Mouse (Mus musculus): ENCODE measurements around the gene Vamp8. TPM values are rescaled to one million over a fixed set of nuclear protein-coding genes. Genes with fewer than 3 reads are reported as not detected.
A peak's percentile ranks its signal among the peaks of the same experiment; 100 is the strongest.

Vamp8 gene
- polyA plus RNA-seq, 1 experiment from 2014 or later, result 35.7 TPM

DNA sequence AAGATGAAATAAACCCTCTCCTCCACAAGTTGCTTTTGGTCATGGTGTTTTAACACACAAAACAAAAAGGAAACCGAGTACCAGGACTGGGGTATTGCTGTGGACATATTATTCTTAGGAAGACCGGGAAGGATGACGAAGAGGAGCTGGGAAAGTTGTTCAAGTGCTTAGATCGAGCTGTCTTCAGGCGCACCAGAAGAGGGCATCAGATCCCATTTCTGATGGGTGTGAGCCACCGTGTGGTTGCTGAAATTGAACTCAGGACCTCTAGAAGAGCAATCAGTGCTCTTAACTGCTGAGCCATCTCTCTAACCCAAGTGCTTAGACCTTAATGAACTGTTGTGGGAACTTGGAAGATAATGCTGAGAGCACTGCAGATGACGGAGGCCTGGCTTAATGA is 26.5 kb downstream of the Vamp8 start:
- no peak for DNase-seq (ENCODE audit: low spot score)
- no peak overlapping the region for H3K4me3 ChIP-seq
- H3K27ac ChIP-seq (replicated peaks), result no peak overlapping the region
- no peaks in the 10 kb centered on the region for H3K27me3 ChIP-seq (ENCODE audit: low read depth, poor library complexity, severe bottlenecking)
- H3K9me3 ChIP-seq (replicated peaks), result no peaks in the 10 kb centered on the region
- peaks cover 24% of the 10 kb centered on the region for H3K4me1 ChIP-seq
- H3K36me3 ChIP-seq, result peaks cover 19% of the 10 kb centered on the region
- WGBS, result 48% methylated on average over 7 of the region's 7 CpGs

- H3K27me3 ChIP-seq (ENCODE audit: low read depth, poor library complexity, severe bottlenecking), result no peaks in the 10 kb centered on the region
- H3K27ac ChIP-seq (replicated peaks), result peak overlapping the region; percentile 85
- H3K9me3 ChIP-seq (replicated peaks), result no peaks in the 10 kb centered on the region
- peaks cover 35% of the 10 kb centered on the region for H3K36me3 ChIP-seq
- under 1% methylated on average over 42 of the region's 42 CpGs for WGBS
- peak; percentile 94 for DNase-seq (ENCODE audit: low spot score)
- peak overlapping the region; percentile 79 for H3K4me3 ChIP-seq
- H3K4me1 ChIP-seq, result peaks cover 28% of the 10 kb centered on the region
Observed at GRCm38 (mm10) chr6:72362132-72363028, 28.1 kb downstream of the Vamp8 start.

DNA sequence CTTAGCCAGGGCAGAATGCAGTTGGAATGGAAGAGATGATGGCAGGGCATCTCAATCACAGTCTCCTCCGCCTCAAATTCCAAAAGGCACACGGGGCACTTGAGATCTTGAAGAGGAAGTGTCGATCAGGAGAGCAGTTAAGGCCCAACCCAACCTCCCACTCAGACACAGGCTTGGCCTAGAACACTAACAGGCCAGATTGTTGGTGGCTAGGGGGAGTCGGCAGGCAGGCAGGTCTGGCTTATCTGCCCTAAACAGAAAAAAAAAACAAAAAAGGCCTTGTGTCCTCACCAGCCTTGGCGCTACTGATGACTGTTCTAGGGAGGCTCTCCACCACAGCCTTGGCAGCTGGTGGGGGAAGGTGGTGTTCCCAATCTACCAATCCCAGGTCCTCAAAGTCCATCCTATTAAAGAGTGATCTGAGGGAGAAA is 29.4 kb downstream of the Vamp8 start:
- H3K36me3 ChIP-seq, result peaks cover 42% of the 10 kb centered on the region
- no peak overlapping the region for H3K27ac ChIP-seq (replicated peaks)
- H3K9me3 ChIP-seq (replicated peaks), result no peaks in the 10 kb centered on the region
- peaks cover 32% of the 10 kb centered on the region for H3K4me1 ChIP-seq
- H3K4me3 ChIP-seq, result peak overlapping the region; percentile 79
- H3K27me3 ChIP-seq (ENCODE audit: low read depth, poor library complexity, severe bottlenecking), result peaks cover 5% of the 10 kb centered on the region
- DNase-seq (ENCODE audit: low spot score), result no peak
- WGBS, result 81% methylated on average over 5 of the region's 5 CpGs

DNA sequence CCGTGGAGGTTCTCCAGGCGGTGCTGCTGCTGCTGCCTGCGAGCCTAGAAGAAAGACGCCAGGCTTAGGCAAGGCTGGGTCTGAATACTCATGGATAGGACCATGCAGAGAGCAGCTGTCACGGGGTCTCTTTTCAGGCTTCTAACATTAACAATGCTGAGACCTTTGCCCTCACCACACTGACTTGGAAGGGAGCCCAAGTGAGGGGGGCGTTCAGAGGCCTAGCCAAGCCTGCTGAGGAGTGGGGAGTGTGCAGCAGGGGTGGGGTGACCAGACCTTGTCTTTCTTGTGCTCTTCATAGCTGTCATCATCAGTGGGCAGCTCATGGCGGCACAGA is 29.9 kb downstream of the Vamp8 start:
- 85% methylated on average over 7 of the region's 7 CpGs for WGBS
- H3K4me3 ChIP-seq, result 0 out of 2 replicates have a peak overlapping the region, but pooled peaks have one; percentile 11

DNA sequence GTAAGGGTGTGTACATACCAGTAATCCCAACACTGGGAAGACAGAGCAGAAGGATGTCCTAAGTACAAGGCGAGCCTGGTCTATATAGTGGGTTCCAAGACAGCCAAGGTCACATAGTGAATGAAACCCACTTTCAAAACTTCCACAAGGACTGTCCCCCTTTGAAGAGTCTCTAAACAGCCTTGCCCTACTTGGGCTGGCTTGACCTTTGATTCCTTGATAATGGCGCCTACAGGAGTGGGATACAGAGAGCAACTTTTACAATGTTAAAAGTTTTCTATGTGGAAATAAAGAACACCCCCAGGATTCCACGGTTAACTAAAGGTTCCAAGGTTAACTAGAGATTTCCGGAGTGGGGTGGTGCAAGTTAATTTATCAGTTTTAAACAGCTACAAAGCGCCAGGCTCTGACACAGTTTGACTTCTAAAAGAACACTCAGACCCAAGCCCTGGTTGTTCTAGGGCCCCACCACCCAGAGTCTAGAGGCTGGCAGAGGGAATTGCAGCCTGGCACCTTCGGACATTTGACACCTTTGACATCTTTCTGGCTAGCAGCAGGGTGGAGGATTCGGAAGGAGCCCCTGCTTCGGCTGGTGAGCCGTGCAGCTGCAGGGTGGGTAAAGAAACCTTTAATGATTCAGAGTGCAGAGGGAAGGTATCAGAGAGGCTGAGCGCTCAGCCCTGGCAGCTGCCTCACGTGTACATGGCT is 30.5 kb downstream of the Vamp8 start:
- Histone ChIP-seq H3K36me3 (peaks cover 42% of the 10 kb centered on the region), H3K4me1 (peaks cover 43% of the 10 kb centered on the region), H3K9me3 (replicated peaks) (no peaks in the 10 kb centered on the region), H3K4me3 (0 out of 2 replicates have a peak overlapping the region, but pooled peaks have one; percentile 11), H3K27me3 (ENCODE audit: low read depth, poor library complexity, severe bottlenecking) (peaks cover 8% of the 10 kb centered on the region), H3K27ac (replicated peaks) (no peak overlapping the region)
- DNase-seq (ENCODE audit: low spot score), result no peak
- 87% methylated on average over 11 of the region's 11 CpGs for WGBS

More for the DNA sequence above, 29.9 kb downstream of the Vamp8 start:
- peaks cover 38% of the 10 kb centered on the region for H3K4me1 ChIP-seq
- H3K27me3 ChIP-seq (ENCODE audit: low read depth, poor library complexity, severe bottlenecking), result peaks cover 8% of the 10 kb centered on the region
- DNase-seq (ENCODE audit: low spot score), result no peak
- no peak overlapping the region for H3K27ac ChIP-seq (replicated peaks)
- H3K36me3 ChIP-seq, result peaks cover 42% of the 10 kb centered on the region
- H3K9me3 ChIP-seq (replicated peaks), result no peaks in the 10 kb centered on the region

GRCm38 (mm10) chr6:72359343-72359742 is 31.2 kb downstream of the Vamp8 start:
- Histone ChIP-seq H3K27me3 (ENCODE audit: low read depth, poor library complexity, severe bottlenecking) (peaks cover 10% of the 10 kb centered on the region), H3K9me3 (replicated peaks) (no peaks in the 10 kb centered on the region), H3K36me3 (peaks cover 42% of the 10 kb centered on the region), H3K4me1 (peaks cover 50% of the 10 kb centered on the region), H3K27ac (replicated peaks) (no peak overlapping the region), H3K4me3 (no peak overlapping the region)
- WGBS, result 70% methylated on average over 2 of the region's 2 CpGs
- no peak for DNase-seq (ENCODE audit: low spot score)

DNA sequence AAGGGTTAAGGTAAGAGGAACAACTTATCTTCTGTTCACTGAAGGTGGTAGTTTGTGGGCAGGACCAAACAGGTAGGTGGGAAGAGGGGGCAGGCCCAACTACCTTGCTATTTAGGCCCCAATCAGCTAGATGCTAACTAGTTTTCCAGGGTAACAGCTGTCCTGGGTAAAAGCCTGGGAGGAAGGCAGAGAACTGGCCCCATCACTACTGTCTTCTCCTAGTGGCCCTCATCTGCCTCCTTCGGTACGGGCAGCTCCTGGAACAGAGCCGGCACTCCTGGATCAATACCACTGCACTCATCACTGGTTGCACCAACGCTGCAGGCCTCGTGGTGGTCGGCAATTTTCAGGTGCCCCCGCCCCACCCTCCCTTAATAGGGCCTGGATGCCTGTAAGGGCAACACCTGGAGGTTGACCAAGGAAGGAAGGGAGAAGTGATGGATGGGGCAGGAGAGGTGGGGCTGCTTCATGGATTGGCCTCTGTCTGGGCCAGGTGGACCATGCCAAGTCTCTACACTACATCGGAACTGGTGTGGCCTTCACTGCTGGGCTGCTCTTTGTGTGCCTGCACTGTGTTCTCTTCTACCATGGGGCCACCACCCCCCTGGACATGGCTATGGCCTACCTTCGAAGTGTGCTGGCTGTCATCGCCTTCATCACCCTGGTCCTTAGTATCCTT is 32.3 kb downstream of the Vamp8 start:
- DNase-seq (ENCODE audit: low spot score), result no peak
- H3K4me3 ChIP-seq, result no peak overlapping the region
- peaks cover 42% of the 10 kb centered on the region for H3K36me3 ChIP-seq
- 86% methylated on average over 10 of the region's 10 CpGs for WGBS
- H3K27me3 ChIP-seq (ENCODE audit: low read depth, poor library complexity, severe bottlenecking), result peaks cover 17% of the 10 kb centered on the region
- H3K4me1 ChIP-seq, result peaks cover 54% of the 10 kb centered on the region
- no peak overlapping the region for H3K27ac ChIP-seq (replicated peaks)
- no peaks in the 10 kb centered on the region for H3K9me3 ChIP-seq (replicated peaks)

DNA sequence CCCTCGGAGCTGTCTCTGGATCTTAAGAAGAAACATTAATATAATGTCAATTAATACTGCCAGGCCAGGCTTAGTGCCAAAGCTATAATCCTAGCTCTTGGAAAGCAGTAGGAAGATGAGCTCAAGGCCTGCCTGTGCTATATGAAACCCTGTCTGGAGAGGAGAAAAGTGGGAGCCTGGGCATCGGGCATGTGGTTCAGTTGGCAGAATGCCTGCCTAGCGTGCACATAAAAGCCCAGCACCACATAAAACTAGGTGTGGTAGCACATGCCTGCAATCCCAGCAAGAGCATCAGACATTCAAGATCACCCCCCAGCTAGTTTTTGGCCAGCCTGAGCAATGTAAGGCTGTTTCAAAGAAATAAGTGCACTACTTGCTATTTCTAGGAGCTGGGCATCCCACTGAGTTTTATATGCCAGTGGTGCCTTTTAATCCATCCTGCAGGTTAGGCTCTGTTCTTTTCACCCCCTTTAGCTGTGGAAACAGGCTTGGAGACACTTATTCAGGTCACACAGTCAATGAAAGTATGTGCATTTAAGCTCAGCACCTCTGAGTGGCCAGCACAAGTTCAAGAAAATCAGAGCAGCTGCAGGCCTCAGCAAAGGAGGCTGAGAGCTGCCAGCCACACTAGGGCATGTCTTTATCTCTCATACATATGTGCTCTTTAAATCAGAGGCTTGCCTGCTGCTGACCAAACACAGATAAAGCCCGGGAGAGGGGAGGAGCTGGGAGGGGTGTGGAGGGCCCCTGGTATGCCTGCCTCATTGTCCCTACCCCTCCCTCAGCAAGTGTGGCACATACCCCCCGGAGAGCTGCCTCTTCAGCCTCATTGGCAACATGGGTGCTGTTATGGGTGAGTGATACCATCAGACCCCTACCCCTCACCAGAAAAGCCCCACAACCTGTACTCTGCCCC is 33.1 kb downstream of the Vamp8 start:
- WGBS, result 82% methylated on average over 5 of the region's 5 CpGs
- Histone ChIP-seq H3K36me3 (peaks cover 42% of the 10 kb centered on the region), H3K4me3 (no peak overlapping the region), H3K4me1 (peaks cover 48% of the 10 kb centered on the region), H3K27ac (replicated peaks) (no peak overlapping the region), H3K27me3 (ENCODE audit: low read depth, poor library complexity, severe bottlenecking) (peaks cover 17% of the 10 kb centered on the region), H3K9me3 (replicated peaks) (no peaks in the 10 kb centered on the region)
- no peak for DNase-seq (ENCODE audit: low spot score)

- peaks cover 46% of the 10 kb centered on the region for H3K36me3 ChIP-seq
- 47% methylated on average over 7 of the region's 8 CpGs for WGBS
- H3K27me3 ChIP-seq (ENCODE audit: low read depth, poor library complexity, severe bottlenecking), result peaks cover 17% of the 10 kb centered on the region
- no peaks in the 10 kb centered on the region for H3K9me3 ChIP-seq (replicated peaks)
- peak overlapping the region; percentile 69 for H3K4me3 ChIP-seq
- DNase-seq (ENCODE audit: low spot score), result no peak
- peak overlapping the region; percentile 79 for H3K27ac ChIP-seq (replicated peaks)
- H3K4me1 ChIP-seq, result peaks cover 39% of the 10 kb centered on the region
Observed at GRCm38 (mm10) chr6:72356001-72356532, 34.4 kb downstream of the Vamp8 start.

DNA sequence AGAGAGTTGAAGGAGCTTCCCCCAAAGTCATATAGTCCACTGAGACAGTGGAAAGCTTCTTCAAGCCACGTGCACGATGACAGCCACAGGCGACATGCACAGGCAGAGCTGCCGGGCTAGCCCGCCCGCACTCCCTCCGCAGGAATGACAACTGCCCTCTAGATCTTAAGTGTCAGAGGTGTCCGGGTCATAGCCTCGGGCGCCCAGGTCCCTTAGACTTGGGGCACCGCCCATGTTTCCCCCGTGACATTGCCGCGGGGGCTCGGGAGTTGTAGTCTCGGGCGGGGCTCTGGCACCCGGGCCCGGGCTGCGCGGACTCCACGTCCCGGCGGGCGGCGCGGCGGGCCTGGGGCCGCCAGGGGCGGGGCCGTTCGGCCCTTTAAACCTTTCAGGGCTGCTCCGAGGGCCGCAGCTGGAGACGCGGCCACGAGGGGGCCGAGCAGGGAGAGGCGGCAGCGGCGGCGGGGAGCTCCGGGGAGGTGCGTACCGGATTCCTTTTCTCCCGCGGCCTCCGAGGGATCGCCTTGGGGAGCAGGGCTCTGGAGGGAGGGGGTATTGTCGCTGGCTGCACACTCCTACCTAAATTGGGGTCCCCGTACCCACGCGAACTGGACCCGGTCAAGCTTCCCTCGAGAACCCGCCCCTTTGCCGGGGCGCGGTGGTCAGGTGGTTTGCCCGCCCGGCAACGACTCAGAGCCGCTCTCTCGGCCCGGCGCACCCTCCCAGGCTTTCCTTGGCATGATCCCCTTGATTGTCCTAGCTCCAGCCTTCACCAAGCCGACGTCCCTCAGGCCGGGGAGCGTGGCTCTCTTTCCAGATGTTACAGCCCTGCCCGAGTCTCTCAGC is 35.2 kb downstream of the Vamp8 start, which contains the start of gene Tmem150a:
Gene Tmem150a (plus strand): TSS at position 382 of the 846 bp plus-strand sequence.
- Histone ChIP-seq H3K4me1 (peaks cover 32% of the 10 kb centered on the region), H3K36me3 (peaks cover 48% of the 10 kb centered on the region), H3K4me3 (peak within 1 kb of the TSS; percentile 69), H3K27me3 (ENCODE audit: low read depth, poor library complexity, severe bottlenecking) (peaks cover 17% of the 10 kb centered on the region), H3K9me3 (replicated peaks) (no peaks in the 10 kb centered on the region), H3K27ac (replicated peaks) (peak within 1 kb of the TSS; percentile 79)
- under 1% methylated on average over 71 of the region's 71 CpGs for WGBS
- peak; percentile 80 for DNase-seq (ENCODE audit: low spot score)

- peaks cover 30% of the 10 kb centered on the region for H3K4me1 ChIP-seq
- peaks cover 48% of the 10 kb centered on the region for H3K36me3 ChIP-seq
- no peak overlapping the region for H3K27ac ChIP-seq (replicated peaks)
- H3K4me3 ChIP-seq, result no peak overlapping the region
- H3K9me3 ChIP-seq (replicated peaks), result no peaks in the 10 kb centered on the region
- 66% methylated on average over 1 of the region's 1 CpGs for WGBS
- no peak for DNase-seq (ENCODE audit: low spot score)
- H3K27me3 ChIP-seq (ENCODE audit: low read depth, poor library complexity, severe bottlenecking), result peaks cover 17% of the 10 kb centered on the region
Observed at GRCm38 (mm10) chr6:72354025-72354424, 36.5 kb downstream of the Vamp8 start.
